Mouse (Mus musculus): ENCODE data around the gene Cyp39a1.

DNA sequence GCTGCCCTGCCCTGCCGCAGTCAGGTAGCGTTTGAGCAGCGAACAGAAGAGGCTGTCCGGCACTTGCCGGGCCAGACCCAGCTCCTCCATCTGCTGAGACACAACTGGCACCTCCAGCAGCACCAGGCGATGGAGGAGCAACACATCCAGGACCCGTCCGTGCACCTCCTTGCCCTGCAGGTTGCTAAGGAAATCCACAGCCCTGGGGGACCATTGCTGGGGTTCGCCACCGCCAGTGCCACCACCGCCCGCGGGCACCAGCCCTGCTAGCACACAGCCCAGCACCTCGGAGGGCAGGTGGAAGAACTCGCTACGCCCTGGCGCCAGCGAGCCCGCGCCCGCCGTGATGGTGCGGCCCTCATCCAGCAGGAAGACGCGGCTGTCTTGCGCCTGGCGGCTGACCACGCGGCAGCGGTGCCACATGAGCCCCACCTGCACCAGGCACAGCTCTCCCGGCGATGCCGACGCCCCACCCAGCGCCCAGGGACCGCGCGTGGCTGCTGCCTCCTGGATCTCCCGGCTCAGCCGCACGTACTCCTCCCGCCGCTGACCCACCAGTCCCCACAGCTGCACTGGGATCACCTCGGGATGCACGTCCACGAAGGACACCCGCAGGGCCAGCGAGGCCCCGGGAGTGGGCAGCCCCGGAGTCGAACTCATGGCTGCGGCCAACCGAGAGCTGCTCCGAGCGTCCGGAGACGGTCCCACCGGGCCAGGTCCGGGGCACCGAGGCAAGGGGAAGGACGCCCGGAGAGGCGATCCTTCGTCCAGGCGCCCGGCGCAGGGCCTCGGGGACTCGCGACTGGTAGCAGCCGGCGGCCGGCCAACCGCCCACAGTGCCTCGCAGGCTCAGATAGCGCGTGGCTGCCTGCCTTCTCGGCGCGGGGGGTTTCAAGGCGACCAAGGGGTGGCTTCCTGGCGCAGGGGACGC is 37.5 kb upstream of the Cyp39a1 start, which contains the start of gene Tdrd6:
- TF ChIP-seq POLR2A (IDR thresholded peaks at IDR 0.05; ENCODE audit: insufficient read length, low read depth) (no peak), CEBPB (IDR thresholded peaks at IDR 0.05; ENCODE audit: insufficient read depth, poor library complexity, severe bottlenecking) (no peak), MAX (IDR thresholded peaks at IDR 0.05; ENCODE audit: low read depth) (no peak), USF1 (IDR thresholded peaks at IDR 0.05; ENCODE audit: low read depth) (no peak), MYOG (IDR thresholded peaks at IDR 0.05; ENCODE audit: control insufficient read depth in 1 of 3, insufficient read depth in 1 of 3, insufficient read length in 2 of 3, low read depth in 2 of 3) (no peak)
